Comparison of ENCODE assay signal across 8 mouse cellular contexts in the genomic region with DNA sequence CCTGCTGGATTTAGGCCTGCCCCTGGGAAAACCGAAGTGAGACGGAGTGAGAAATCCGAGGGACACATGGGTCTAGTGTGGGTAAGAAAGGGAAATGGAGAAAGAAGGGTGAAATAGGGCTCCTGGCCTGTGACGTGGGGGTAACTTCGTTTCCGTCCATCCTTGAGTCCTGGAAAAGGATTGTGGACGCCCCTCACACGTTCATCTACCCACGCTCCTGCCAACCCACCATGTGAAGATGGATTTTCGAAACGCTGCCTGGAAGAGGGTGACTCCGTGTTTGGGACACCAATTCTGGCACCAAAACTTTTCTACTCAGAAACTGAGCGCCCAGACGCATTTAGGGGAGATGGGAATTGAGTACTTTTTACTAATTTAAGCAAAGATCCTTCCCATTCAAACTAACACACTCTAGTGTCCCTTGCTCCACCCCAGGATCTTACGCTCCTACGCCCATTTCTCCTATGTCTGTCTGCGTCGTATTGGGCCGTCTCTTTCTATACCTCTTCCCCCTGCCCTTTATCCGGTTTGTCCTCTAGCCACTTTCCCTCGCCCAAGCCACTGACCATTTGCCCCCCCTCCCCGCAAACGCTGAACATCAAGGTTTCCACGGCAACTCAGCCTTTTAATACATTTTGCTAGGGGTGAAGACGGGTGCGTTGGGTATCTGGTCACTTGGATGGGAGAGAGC. TPM values are rescaled to one million over a fixed set of nuclear protein-coding genes. Genes with fewer than 3 reads are reported as not detected.
DNase-seq lines count a peak whose midpoint lies in the region; ATAC-seq and TF ChIP-seq lines count a peak whose summit lies in the region.

No protein-coding gene starts in this region.

- no peak for DNase-seq in kidney, postnatal 36 days
- DNase-seq in liver, embryonic 14.5 days (ENCODE audit: low read depth in 3 of 3, low spot score in 3 of 3), result no peak
- no peak for DNase-seq in adrenal gland, postnatal 36 days
- DNase-seq in kidney, adult 8-10 months, result no peak

- no peak for TF ChIP-seq POLR2A in bone marrow macrophage, adult 2 months (IDR thresholded peaks at IDR 0.05; ENCODE audit: borderline replicate concordance, low read depth, low read length)

- TF ChIP-seq CTCF in bone marrow macrophage, adult 2 months (IDR thresholded peaks at IDR 0.05; ENCODE audit: low read depth, low read length), result no peak
- no peak for TF ChIP-seq CTCF in liver, embryonic 14.5 days (IDR thresholded peaks at IDR 0.05; ENCODE audit: low read depth)

- TF ChIP-seq EP300 in liver, embryonic 14.5 days (IDR thresholded peaks at IDR 0.05; ENCODE audit: low read depth), result no peak

- H3K4me3 ChIP-seq in kidney, embryonic 15.5 days (replicated peaks), result peak overlapping the region; percentile 73
- peak overlapping the region; percentile 73 for H3K4me3 ChIP-seq in bone marrow macrophage, adult 2 months (ENCODE audit: insufficient read depth, low read length)
- peak overlapping the region; percentile 78 for H3K4me3 ChIP-seq in forebrain, embryonic 12.5 days (replicated peaks)
- H3K4me3 ChIP-seq in liver, embryonic 14.5 days (ENCODE audit: insufficient read depth in 1 of 2, low read depth in 2 of 2, low read length in 2 of 2), result peak overlapping the region in 1 of 2 experiments; percentile 6; a peak in 1 of 4 replicates

- H3K4me2 ChIP-seq in kidney, embryonic 15.5 days, result peak overlapping the region; percentile 84
- peak overlapping the region; percentile 80 for H3K4me2 ChIP-seq in forebrain, embryonic 12.5 days
- peak overlapping the region; percentile 65; the same call in 1 of the 2 replicates for H3K4me2 ChIP-seq in liver, embryonic 14.5 days (ENCODE audit: low read depth)

- peak overlapping the region; percentile 90; the same call in 1 of the 2 replicates for H3K9ac ChIP-seq in kidney, embryonic 15.5 days
- H3K9ac ChIP-seq in forebrain, embryonic 12.5 days, result peak overlapping the region; percentile 91
- no peak overlapping the region for H3K9ac ChIP-seq in liver, embryonic 14.5 days (replicated peaks)

- H3K27ac ChIP-seq in kidney, embryonic 15.5 days, result peak overlapping the region; percentile 96
- no peak overlapping the region for H3K27ac ChIP-seq in bone marrow macrophage, adult 2 months (ENCODE audit: insufficient read depth, low read depth, low read length)
- peak overlapping the region; percentile 97 for H3K27ac ChIP-seq in forebrain, embryonic 12.5 days
- H3K27ac ChIP-seq in liver, embryonic 14.5 days, result no peak overlapping the region

- H3K9me3 ChIP-seq in kidney, embryonic 15.5 days (replicated peaks), result no peaks in the 10 kb centered on the region
- no peaks in the 10 kb centered on the region for H3K9me3 ChIP-seq in forebrain, embryonic 12.5 days
- H3K9me3 ChIP-seq in liver, embryonic 14.5 days (ENCODE audit: control insufficient read depth, low read length), result no peaks in the 10 kb centered on the region

- H3K36me3 ChIP-seq in kidney, embryonic 15.5 days, result peaks cover 11% of the 10 kb centered on the region
- H3K36me3 ChIP-seq in forebrain, embryonic 12.5 days (replicated peaks), result peaks cover 10% of the 10 kb centered on the region; the same call in 1 of the 2 replicates
- H3K36me3 ChIP-seq in liver, embryonic 14.5 days (replicated peaks; ENCODE audit: control insufficient read depth, insufficient read depth, low read depth), result no peaks in the 10 kb centered on the region

- H3K27me3 ChIP-seq in kidney, embryonic 15.5 days, result peaks cover 15% of the 10 kb centered on the region
- peaks cover 17% of the 10 kb centered on the region for H3K27me3 ChIP-seq in forebrain, embryonic 12.5 days
- H3K27me3 ChIP-seq in liver, embryonic 14.5 days (ENCODE audit: control insufficient read depth, insufficient read depth, low read length), result peaks cover 60% of the 10 kb centered on the region

- ATAC-seq in kidney, embryonic 15.5 days (replicated peaks; ENCODE audit: low FRiP score), result no peak
- no peak for ATAC-seq in forebrain, embryonic 12.5 days (ENCODE audit: low FRiP score)
- ATAC-seq in liver, embryonic 14.5 days (ENCODE audit: insufficient read depth), result no peak
- no peak for ATAC-seq in frontal cortex, adult (ENCODE audit: low TSS enrichment)

- peaks cover 63% of the 10 kb centered on the region for H3K4me1 ChIP-seq in kidney, embryonic 15.5 days
- peaks cover 24% of the 10 kb centered on the region for H3K4me1 ChIP-seq in bone marrow macrophage, adult 2 months (ENCODE audit: control insufficient read depth, insufficient read depth, low read length)
- H3K4me1 ChIP-seq in forebrain, embryonic 12.5 days, result peaks cover 55% of the 10 kb centered on the region
- no peaks in the 10 kb centered on the region for H3K4me1 ChIP-seq in liver, embryonic 14.5 days (replicated peaks; ENCODE audit: control insufficient read depth in 2 of 2, insufficient read depth in 2 of 2, low read length in 1 of 2)

- 21% methylated on average over 26 of the region's 26 CpGs for WGBS in kidney, embryonic 15.5 days
- 22% methylated on average over 26 of the region's 26 CpGs for WGBS in forebrain, embryonic 12.5 days
- 22% methylated on average over 26 of the region's 26 CpGs for WGBS in liver, embryonic 14.5 days (ENCODE audit: insufficient replicate concordance)

RNA-seq across cellular contexts. Expression of gene P3h3, which starts 0.4 kb away (rescaled TPM):
- 23.7 and 28.6 TPM in 2 replicates for polyA plus RNA-seq in kidney, embryonic 15.5 days (2015; fragmentation: Nextera tagmentation; extraction: Ambion mirVana)
- polyA plus RNA-seq in bone marrow macrophage, adult 2 months (2012; ENCODE audit: insufficient read depth, insufficient read length, missing spikeins), result 12.1 and 12.9 TPM in 2 replicates
- 15.0 and 19.8 TPM in 2 replicates for polyA plus RNA-seq in forebrain, embryonic 12.5 days (2016; fragmentation: Nextera tagmentation; extraction: Ambion mirVana)
- 3.2 and 3.5 TPM in 2 replicates for polyA plus RNA-seq in liver, embryonic 14.5 days (2012; rRNA removed)
- 0.83 and 0.88 TPM in 2 replicates for polyA plus RNA-seq in liver, embryonic 14.5 days (2014; fragmentation: Nextera tagmentation; extraction: Ambion mirVana)
- total RNA-seq in adrenal gland, postnatal 36 days (2021), result 10 to 100 TPM; 21.7 to 24.5 TPM

RNA-seq across cellular contexts. Expression of gene Gpr162, which starts 5.8 kb away (rescaled TPM):
- 1.2 and 1.6 TPM in 2 replicates for polyA plus RNA-seq in kidney, embryonic 15.5 days (2015; fragmentation: Nextera tagmentation; extraction: Ambion mirVana)
- 43.3 and 52.6 TPM in 2 replicates for polyA plus RNA-seq in bone marrow macrophage, adult 2 months (2012; ENCODE audit: insufficient read depth, insufficient read length, missing spikeins)
- 9.9 and 10.2 TPM in 2 replicates for polyA plus RNA-seq in forebrain, embryonic 12.5 days (2016; fragmentation: Nextera tagmentation; extraction: Ambion mirVana)
- 0.03 and 0.18 TPM in 2 replicates for polyA plus RNA-seq in liver, embryonic 14.5 days (2012; rRNA removed)
- not detected in 2 replicates for polyA plus RNA-seq in liver, embryonic 14.5 days (2014; fragmentation: Nextera tagmentation; extraction: Ambion mirVana)
- 1 to 10 TPM in 1 of 2 experiments, under 1 TPM in 1; 0.89 to 1.2 TPM for total RNA-seq in adrenal gland, postnatal 36 days (2021)

RNA-seq across cellular contexts. Expression of gene Gnb3, which starts 17.9 kb away (rescaled TPM):
- polyA plus RNA-seq in kidney, embryonic 15.5 days (2015; fragmentation: Nextera tagmentation; extraction: Ambion mirVana), result 1.1 and 2.9 TPM in 2 replicates
- polyA plus RNA-seq in bone marrow macrophage, adult 2 months (2012; ENCODE audit: insufficient read depth, insufficient read length, missing spikeins), result not detected in 2 replicates
- 0.67 and 1.1 TPM in 2 replicates for polyA plus RNA-seq in forebrain, embryonic 12.5 days (2016; fragmentation: Nextera tagmentation; extraction: Ambion mirVana)
- 0.03 and 0.06 TPM in 2 replicates for polyA plus RNA-seq in liver, embryonic 14.5 days (2012; rRNA removed)
- polyA plus RNA-seq in liver, embryonic 14.5 days (2014; fragmentation: Nextera tagmentation; extraction: Ambion mirVana), result 0.23 TPM in 1 of 2 replicates, not detected in the other
- 1 to 10 TPM; 6.2 to 8.1 TPM for total RNA-seq in adrenal gland, postnatal 36 days (2021)

RNA-seq across cellular contexts. Expression of gene Cdca3, which starts 28.6 kb away (rescaled TPM):
- polyA plus RNA-seq in kidney, embryonic 15.5 days (2015; fragmentation: Nextera tagmentation; extraction: Ambion mirVana), result 178 and 185 TPM in 2 replicates
- 70.1 and 76.5 TPM in 2 replicates for polyA plus RNA-seq in bone marrow macrophage, adult 2 months (2012; ENCODE audit: insufficient read depth, insufficient read length, missing spikeins)
- polyA plus RNA-seq in forebrain, embryonic 12.5 days (2016; fragmentation: Nextera tagmentation; extraction: Ambion mirVana), result 233 and 244 TPM in 2 replicates
- 147 and 165 TPM in 2 replicates for polyA plus RNA-seq in liver, embryonic 14.5 days (2012; rRNA removed)
- polyA plus RNA-seq in liver, embryonic 14.5 days (2014; fragmentation: Nextera tagmentation; extraction: Ambion mirVana), result 205 and 206 TPM in 2 replicates
- 1 to 10 TPM; 5.9 to 9.2 TPM for total RNA-seq in adrenal gland, postnatal 36 days (2021)

RNA-seq across cellular contexts. Expression of gene Usp5, which starts 28.7 kb away (rescaled TPM):
- polyA plus RNA-seq in kidney, embryonic 15.5 days (2015; fragmentation: Nextera tagmentation; extraction: Ambion mirVana), result 149 and 175 TPM in 2 replicates
- polyA plus RNA-seq in bone marrow macrophage, adult 2 months (2012; ENCODE audit: insufficient read depth, insufficient read length, missing spikeins), result 62.3 and 65.0 TPM in 2 replicates
- polyA plus RNA-seq in forebrain, embryonic 12.5 days (2016; fragmentation: Nextera tagmentation; extraction: Ambion mirVana), result 199 and 221 TPM in 2 replicates
- polyA plus RNA-seq in liver, embryonic 14.5 days (2012; rRNA removed), result 24.4 and 27.6 TPM in 2 replicates
- polyA plus RNA-seq in liver, embryonic 14.5 days (2014; fragmentation: Nextera tagmentation; extraction: Ambion mirVana), result 38.0 and 42.5 TPM in 2 replicates
- total RNA-seq in adrenal gland, postnatal 36 days (2021), result 100 to 1,000 TPM; 120 to 126 TPM

Comparison
In these comparisons a context has a peak if more than half of its experiments do, and no peak if none do; other contexts are left out.
1. H3K27ac ChIP-seq: peak in kidney, embryonic 15.5 days (single experiment) and forebrain, embryonic 12.5 days (single experiment); none in bone marrow macrophage, adult 2 months (single experiment) and liver, embryonic 14.5 days (single experiment).
2. Peak in every context shown above with its lines, with median percentiles within 50 percentile points of each other: H3K4me2 ChIP-seq.